Mouse (Mus musculus) midbrain, embryonic 15.5 days (tissue): ENCODE results near the gene Nxnl1. TPM values are rescaled to one million over a fixed set of nuclear protein-coding genes. Genes with fewer than 3 reads are reported as not detected.

ENCODE experiments used
- ATAC-seq: fragments of 200-750 bp; cut with Nextera tagmentation; replicated peaks from 2 replicates; pipeline ENCODE4 v1.8.0; 2017; ENCODE audit warnings: moderate TSS enrichment
- H3K27ac ChIP-seq: fragments of 300-500 bp; sonication (generic); 2 replicates; pipeline ENCODE4 v1.5.1; 2015; ENCODE audit warnings: mild to moderate bottlenecking, inconsistent platforms
- H3K27me3 ChIP-seq: fragments of 300-500 bp; sonication (generic); replicated peaks from 2 replicates; pipeline ENCODE4 v1.6.1; 2015; ENCODE audit warnings: inconsistent platforms
- H3K36me3 ChIP-seq: fragments of 300-500 bp; sonication (generic); replicated peaks from 2 replicates; pipeline ENCODE4 v1.6.1; 2015; ENCODE audit warnings: inconsistent platforms
- H3K4me1 ChIP-seq: fragments of 300-500 bp; sonication (generic); 2 replicates; pipeline ENCODE4 v1.6.1; 2015; ENCODE audit warnings: inconsistent platforms
- H3K4me2 ChIP-seq: fragments of 300-500 bp; sonication (generic); 2 replicates; pipeline ENCODE4 v1.6.1; 2015; ENCODE audit warnings: inconsistent platforms, mild to moderate bottlenecking, moderate library complexity
- H3K4me3 ChIP-seq: fragments of 300-500 bp; sonication (generic); 2 replicates; pipeline ENCODE4 v1.5.1; 2015; ENCODE audit warnings: mild to moderate bottlenecking, inconsistent platforms
- H3K9ac ChIP-seq: fragments of 300-500 bp; sonication (generic); 2 replicates; pipeline ENCODE4 v1.6.1; 2015; ENCODE audit warnings: mild to moderate bottlenecking, inconsistent platforms
- H3K9me3 ChIP-seq: fragments of 300-500 bp; sonication (generic); 2 replicates; pipeline ENCODE4 v1.6.1; 2016; ENCODE audit warnings: inconsistent platforms
- WGBS: fragments of 180-500 bp; shearing (Covaris S2); methylation state at CpG from one replicate; pipeline ENCODE4 v1.1.7; 2015; ENCODE audit warnings: mixed read lengths; 5-methylcytosine and 5-hydroxymethylcytosine counted together
- polyA plus RNA-seq: library from polyadenylated mRNA; unstranded; fragments of >200 nt; fragmentation: Nextera tagmentation; extraction: Ambion mirVana; gene quantifications from 2 replicates; pipeline ENCODE4 v1.2.1, GENCODE M21; 2015

The Nxnl1 gene
- 0.08 TPM in 1 of 2 replicates, not detected in the other for polyA plus RNA-seq

GRCm38 (mm10) chr8:71566501-71566900, at the start of gene Nxnl1:
Nxnl1 (minus strand) TSS chr8:71566601.
- Histone ChIP-seq H3K27ac (no peak within 1 kb of the TSS), H3K9me3 (no peaks in the 10 kb centered on the region), H3K4me3 (no peak within 1 kb of the TSS), H3K27me3 (peaks cover 20% of the 10 kb centered on the region), H3K9ac (no peak within 1 kb of the TSS), H3K36me3 (no peaks in the 10 kb centered on the region), H3K4me2 (no peak within 1 kb of the TSS), H3K4me1 (peaks cover 22% of the 10 kb centered on the region)
- WGBS: 60% methylated on average over 3 of the region's 3 CpGs
- ATAC-seq: no peak

- Histone ChIP-seq H3K36me3 (peaks cover 23% of the 10 kb centered on the region), H3K4me3 (no peak overlapping the region), H3K27me3 (no peaks in the 10 kb centered on the region), H3K4me2 (no peak overlapping the region), H3K4me1 (peaks cover 14% of the 10 kb centered on the region), H3K27ac (no peak overlapping the region), H3K9me3 (no peaks in the 10 kb centered on the region), H3K9ac (no peak overlapping the region)
- 72% methylated on average over 4 of the region's 4 CpGs for WGBS
- ATAC-seq: no peak
Observed at GRCm38 (mm10) chr8:71613418-71613817, 47.0 kb upstream of the Nxnl1 start.

GRCm38 (mm10) chr8:71612141-71612540, 45.7 kb upstream of the Nxnl1 start:
- Histone ChIP-seq H3K9ac (peak overlapping the region; percentile 59), H3K36me3 (peaks cover 13% of the 10 kb centered on the region; the same call in 1 of the 2 replicates), H3K9me3 (no peaks in the 10 kb centered on the region), H3K4me3 (peak overlapping the region; percentile 67), H3K4me2 (peak overlapping the region; percentile 61), H3K4me1 (peaks cover 14% of the 10 kb centered on the region), H3K27me3 (no peaks in the 10 kb centered on the region), H3K27ac (no peak overlapping the region)
- ATAC-seq: no peak
- WGBS: 27% methylated on average over 5 of the region's 5 CpGs

GRCm38 (mm10) chr8:71610822-71611651, 44.6 kb upstream of the Nxnl1 start, which contains the start of gene Colgalt1:
Colgalt1 (plus strand) TSS chr8:71610998.
- peak within 1 kb of the TSS; percentile 59 for H3K9ac ChIP-seq
- WGBS: under 1% methylated on average over 81 of the region's 82 CpGs
- peak within 1 kb of the TSS; percentile 88 for H3K27ac ChIP-seq
- no peaks in the 10 kb centered on the region for H3K9me3 ChIP-seq
- peak; percentile 99 for ATAC-seq
- H3K4me3 ChIP-seq: peak within 1 kb of the TSS; percentile 67
- H3K27me3 ChIP-seq: no peaks in the 10 kb centered on the region
- peaks cover 10% of the 10 kb centered on the region; the same call in 1 of the 2 replicates for H3K36me3 ChIP-seq
- H3K4me2 ChIP-seq: peak within 1 kb of the TSS; percentile 61
- peaks cover 14% of the 10 kb centered on the region for H3K4me1 ChIP-seq

GRCm38 (mm10) chr8:71604021-71604420, 37.6 kb upstream of the Nxnl1 start:
- no peaks in the 10 kb centered on the region for H3K36me3 ChIP-seq
- H3K27me3 ChIP-seq: peaks cover 44% of the 10 kb centered on the region
- H3K4me2 ChIP-seq: no peak overlapping the region
- H3K9me3 ChIP-seq: no peaks in the 10 kb centered on the region
- ATAC-seq: no peak
- no peak overlapping the region for H3K4me3 ChIP-seq
- WGBS: 64% methylated on average over 7 of the region's 7 CpGs
- peaks cover 17% of the 10 kb centered on the region for H3K4me1 ChIP-seq
- no peak overlapping the region for H3K9ac ChIP-seq
- H3K27ac ChIP-seq: no peak overlapping the region

- Histone ChIP-seq H3K9me3 (no peaks in the 10 kb centered on the region), H3K4me2 (peak overlapping the region; percentile 43), H3K4me1 (peaks cover 17% of the 10 kb centered on the region), H3K9ac (peak overlapping the region; percentile 13; the same call in 1 of the 2 replicates), H3K4me3 (peak overlapping the region; percentile 37), H3K27me3 (peaks cover 44% of the 10 kb centered on the region), H3K27ac (peak overlapping the region; percentile 2; the same call in 1 of the 2 replicates), H3K36me3 (no peaks in the 10 kb centered on the region)
- WGBS: 1% methylated on average over 32 of the region's 32 CpGs
- peak; percentile 72 for ATAC-seq
Observed at GRCm38 (mm10) chr8:71602666-71603334, 36.4 kb upstream of the Nxnl1 start.

GRCm38 (mm10) chr8:71601939-71602665, 35.7 kb upstream of the Nxnl1 start:
- Histone ChIP-seq H3K4me2 (peak overlapping the region; percentile 43), H3K4me3 (peak overlapping the region; percentile 37), H3K9me3 (no peaks in the 10 kb centered on the region), H3K27ac (peak overlapping the region; percentile 2; the same call in 1 of the 2 replicates), H3K36me3 (no peaks in the 10 kb centered on the region), H3K27me3 (peaks cover 44% of the 10 kb centered on the region), H3K4me1 (peaks cover 17% of the 10 kb centered on the region), H3K9ac (peak overlapping the region; percentile 13; the same call in 1 of the 2 replicates)
- peak; percentile 69 for ATAC-seq
- 3% methylated on average over 64 of the region's 65 CpGs for WGBS

- Histone ChIP-seq H3K27ac (no peak overlapping the region), H3K9me3 (no peaks in the 10 kb centered on the region), H3K4me2 (no peak overlapping the region), H3K27me3 (peaks cover 39% of the 10 kb centered on the region), H3K4me3 (no peak overlapping the region), H3K36me3 (no peaks in the 10 kb centered on the region), H3K9ac (no peak overlapping the region), H3K4me1 (peaks cover 28% of the 10 kb centered on the region)
- 94% methylated on average over 5 of the region's 5 CpGs for WGBS
- no peak for ATAC-seq
Observed at GRCm38 (mm10) chr8:71598841-71599240, 32.4 kb upstream of the Nxnl1 start.

GRCm38 (mm10) chr8:71598375-71598774, 32.0 kb upstream of the Nxnl1 start:
- peaks cover 35% of the 10 kb centered on the region for H3K27me3 ChIP-seq
- no peak overlapping the region for H3K4me2 ChIP-seq
- H3K4me1 ChIP-seq: peaks cover 31% of the 10 kb centered on the region
- ATAC-seq: no peak
- H3K9me3 ChIP-seq: no peaks in the 10 kb centered on the region
- no peak overlapping the region for H3K27ac ChIP-seq
- no peak overlapping the region for H3K9ac ChIP-seq
- no peak overlapping the region for H3K4me3 ChIP-seq
- H3K36me3 ChIP-seq: no peaks in the 10 kb centered on the region

GRCm38 (mm10) chr8:71597451-71597850, 31.1 kb upstream of the Nxnl1 start, which contains the start of gene Fam129c:
Fam129c (plus strand) TSS chr8:71597648.
- Histone ChIP-seq H3K9me3 (no peaks in the 10 kb centered on the region), H3K36me3 (no peaks in the 10 kb centered on the region), H3K9ac (no peak within 1 kb of the TSS), H3K4me1 (peaks cover 31% of the 10 kb centered on the region), H3K4me2 (no peak within 1 kb of the TSS), H3K4me3 (no peak within 1 kb of the TSS), H3K27me3 (peaks cover 26% of the 10 kb centered on the region), H3K27ac (no peak within 1 kb of the TSS)
- ATAC-seq: no peak
- 83% methylated on average over 3 of the region's 3 CpGs for WGBS

GRCm38 (mm10) chr8:71596798-71597197, 30.4 kb upstream of the Nxnl1 start:
- WGBS: 81% methylated on average over 4 of the region's 4 CpGs

GRCm38 (mm10) chr8:71596384-71596783, 30.0 kb upstream of the Nxnl1 start:
- no peaks in the 10 kb centered on the region for H3K9me3 ChIP-seq
- H3K27ac ChIP-seq: no peak overlapping the region
- peaks cover 25% of the 10 kb centered on the region for H3K4me1 ChIP-seq
- 62% methylated on average over 6 of the region's 6 CpGs for WGBS
- H3K4me2 ChIP-seq: no peak overlapping the region
- H3K27me3 ChIP-seq: peaks cover 15% of the 10 kb centered on the region
- H3K4me3 ChIP-seq: no peak overlapping the region
- H3K36me3 ChIP-seq: no peaks in the 10 kb centered on the region
- no peak overlapping the region for H3K9ac ChIP-seq
- no peak for ATAC-seq

More at GRCm38 (mm10) chr8:71596798-71597197, 30.4 kb upstream of the Nxnl1 start:
- ATAC-seq: no peak
- Histone ChIP-seq H3K4me2 (no peak overlapping the region), H3K9me3 (no peaks in the 10 kb centered on the region), H3K27ac (no peak overlapping the region), H3K4me3 (no peak overlapping the region), H3K36me3 (no peaks in the 10 kb centered on the region), H3K27me3 (peaks cover 19% of the 10 kb centered on the region), H3K4me1 (peaks cover 25% of the 10 kb centered on the region), H3K9ac (no peak overlapping the region)
